Mouse (Mus musculus): ENCODE data around the gene Mum1l1. TPM values are rescaled to one million over a fixed set of nuclear protein-coding genes. Genes with fewer than 3 reads are reported as not detected.
"Not testable (repeated sequence)": the region's sequence is repeated elsewhere in the genome, so short reads cannot be mapped to it uniquely, and the experiment has no call there.

Mum1l1 gene
- 0.57 TPM in 1 of 2 replicates, not detected in the other for total RNA-seq (2015)
- 0.03 TPM in 1 of 2 replicates, not detected in the other for total RNA-seq (2017)

DNA sequence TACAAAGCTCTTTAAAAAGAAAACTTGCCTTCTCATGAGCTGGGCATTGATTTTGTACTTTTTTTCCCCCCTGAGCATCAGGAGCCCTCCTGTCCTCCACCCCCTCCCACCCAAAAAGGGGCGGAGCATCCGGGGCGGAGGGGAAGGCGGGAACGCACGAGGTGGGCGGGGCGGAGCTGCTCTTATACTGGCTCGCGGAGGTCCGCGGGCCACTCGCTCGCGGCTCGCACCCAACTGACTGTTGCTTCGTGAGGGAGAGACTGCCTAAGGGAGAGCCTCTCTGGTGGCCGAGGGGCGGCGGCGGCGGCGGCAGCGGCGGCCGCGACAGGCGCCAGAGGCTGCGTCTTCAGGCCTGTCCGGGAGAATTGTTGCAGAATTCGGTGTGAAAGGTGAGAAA lies at the start of gene Mum1l1:
Mum1l1 (plus strand) TSS at position 214 of the 397 bp plus-strand sequence.
- ATAC-seq (replicated peaks; ENCODE audit: poor library complexity), result peak; percentile 98

DNA sequence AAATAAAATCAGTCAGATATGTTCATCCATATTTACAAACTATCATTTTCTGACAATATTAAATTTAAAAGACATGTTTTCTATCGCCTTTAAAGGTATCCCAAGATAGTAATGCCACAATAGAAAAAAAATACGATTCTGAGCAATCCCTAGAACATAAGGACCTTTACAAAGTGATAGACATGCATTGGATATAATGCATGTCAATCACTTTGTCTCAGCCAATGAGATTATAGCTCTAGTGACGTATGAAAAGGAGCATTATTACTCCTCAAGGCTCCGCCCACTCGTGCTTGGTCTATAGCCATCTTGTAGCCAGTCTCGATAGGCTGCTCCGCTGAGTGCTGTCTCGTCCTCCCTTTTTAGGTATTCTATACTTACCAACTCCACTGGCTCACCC lies 30.9 kb upstream of the Mum1l1 start, which contains the start of gene 4933428M09Rik:
4933428M09Rik (plus strand) TSS at position 301 of the 400 bp plus-strand sequence.
- no peak for ATAC-seq (replicated peaks; ENCODE audit: poor library complexity)

DNA sequence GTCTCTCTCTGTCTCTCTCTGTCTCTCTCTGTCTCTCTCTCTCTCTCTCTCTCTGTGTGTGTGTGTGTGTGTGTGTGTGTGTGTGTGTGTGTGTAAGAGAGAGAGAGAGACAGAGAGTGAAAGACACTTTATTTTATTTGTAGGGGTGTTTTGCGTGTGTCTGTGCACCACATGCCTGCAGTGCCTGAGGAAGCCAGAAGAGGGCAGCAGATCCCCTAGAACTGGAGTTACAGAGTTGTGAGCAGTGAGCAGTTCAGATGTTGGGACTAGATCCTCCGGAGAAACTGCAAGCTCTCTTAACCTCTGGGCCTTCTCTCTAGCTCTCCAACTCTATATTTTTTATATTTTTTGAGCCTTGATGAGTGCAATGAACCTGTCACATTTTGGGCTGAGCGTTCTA lies 18.3 kb upstream of the Mum1l1 start:
- ATAC-seq (replicated peaks; ENCODE audit: poor library complexity), result 0 out of 2 replicates have a peak, but pooled peaks have one; percentile 23

DNA sequence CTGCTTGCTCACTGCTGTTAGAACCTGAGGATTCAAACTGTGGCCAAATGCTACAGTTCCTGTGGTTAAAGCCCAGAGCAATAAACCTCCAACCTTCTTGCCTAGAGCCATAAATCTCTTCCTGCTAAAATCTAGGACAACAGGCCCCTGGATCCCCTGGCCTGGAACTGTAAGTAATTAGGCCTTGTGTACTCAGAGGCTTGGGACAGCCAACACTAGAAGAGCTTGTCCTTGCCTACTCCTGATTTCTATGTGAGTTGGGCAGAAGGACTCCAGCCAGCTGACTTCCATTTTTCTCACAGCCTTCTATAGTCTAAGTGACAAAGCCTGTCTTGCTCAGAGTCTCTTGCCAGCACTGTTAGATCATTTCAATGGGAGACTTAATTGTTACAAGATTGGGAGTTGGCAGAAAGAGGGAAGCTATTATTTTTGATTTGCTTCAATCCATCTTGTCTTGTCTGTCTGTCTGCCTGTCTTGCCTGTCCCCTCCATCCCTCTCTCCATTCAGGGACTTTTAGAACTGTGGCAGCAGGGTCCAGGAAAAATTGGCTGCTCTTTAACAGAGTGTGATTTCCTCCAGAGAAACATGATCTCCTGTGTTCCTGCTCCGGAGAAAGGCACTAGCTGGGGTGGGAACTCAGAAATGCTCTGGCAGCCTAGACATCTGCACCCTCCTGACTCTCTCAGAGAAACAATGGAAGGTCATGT lies 15.1 kb upstream of the Mum1l1 start:
- no peak for ATAC-seq (replicated peaks; ENCODE audit: poor library complexity)

DNA sequence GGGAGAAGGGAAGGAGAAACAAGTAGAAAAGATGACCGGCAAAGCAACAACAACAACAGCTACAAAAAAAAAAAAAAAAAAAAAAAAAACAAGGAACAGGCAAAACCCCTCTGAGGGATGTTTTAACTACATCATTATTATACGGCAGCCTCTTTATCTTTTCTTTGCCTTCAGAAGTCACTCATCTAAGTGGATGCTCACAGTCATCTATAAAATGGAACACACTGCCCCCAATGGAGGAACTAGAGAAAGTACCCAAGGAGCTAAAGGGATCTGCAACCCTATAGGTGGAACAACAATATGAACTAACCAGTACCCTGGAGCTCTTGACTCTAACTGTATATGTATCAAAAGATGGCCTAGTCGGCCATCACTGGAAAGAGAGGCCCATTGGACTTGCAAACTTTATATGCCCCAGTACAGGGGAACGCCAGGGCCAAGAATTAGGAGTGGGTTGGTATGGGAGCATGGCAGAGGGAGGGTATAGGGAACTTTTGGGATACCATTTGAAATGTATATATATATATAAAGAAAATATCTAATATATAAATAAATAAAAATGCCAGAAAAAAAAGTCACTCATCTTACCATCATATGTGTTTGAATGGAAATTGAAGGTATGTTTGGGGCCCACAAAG lies 532 bp upstream of the Mum1l1 start:
- ATAC-seq (replicated peaks; ENCODE audit: poor library complexity), result not testable (repeated sequence)

DNA sequence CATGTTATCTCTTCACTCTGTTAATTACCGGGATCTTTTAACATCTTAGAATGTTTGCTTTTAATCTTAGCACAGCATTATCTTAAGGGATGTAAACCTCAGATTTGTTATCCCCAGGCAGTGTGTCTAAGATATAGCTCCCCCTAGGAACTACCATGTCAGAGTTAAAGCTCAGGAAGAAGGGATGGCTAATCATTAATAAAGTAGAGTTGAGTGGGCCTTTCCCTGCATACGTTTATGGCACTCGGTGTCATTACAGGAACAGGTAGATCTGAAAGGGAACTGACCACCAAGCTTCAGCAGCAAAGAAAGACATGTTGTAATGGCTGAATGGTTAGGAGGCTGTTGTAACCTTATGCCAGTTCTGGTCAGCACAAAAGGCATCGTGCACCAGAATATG lies 4.9 kb downstream of the Mum1l1 start:
- no peak for ATAC-seq (replicated peaks; ENCODE audit: poor library complexity)

DNA sequence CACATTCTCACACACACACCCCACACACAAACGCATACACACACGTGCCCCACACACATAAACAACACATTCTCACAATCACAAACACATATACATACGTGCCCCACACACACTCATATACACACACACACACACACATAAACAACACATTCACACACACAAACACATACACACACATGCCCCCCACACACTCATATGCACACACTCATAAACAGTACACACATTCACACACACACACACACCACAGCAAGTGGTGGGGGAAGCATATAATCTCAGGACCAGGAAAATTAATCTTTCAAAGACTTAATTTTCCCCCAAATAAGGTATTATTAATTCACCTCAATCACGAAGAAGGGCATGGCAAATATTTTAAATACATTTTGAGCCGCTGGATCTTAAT lies 6.6 kb downstream of the Mum1l1 start:
- ATAC-seq (replicated peaks; ENCODE audit: poor library complexity), result no peak

DNA sequence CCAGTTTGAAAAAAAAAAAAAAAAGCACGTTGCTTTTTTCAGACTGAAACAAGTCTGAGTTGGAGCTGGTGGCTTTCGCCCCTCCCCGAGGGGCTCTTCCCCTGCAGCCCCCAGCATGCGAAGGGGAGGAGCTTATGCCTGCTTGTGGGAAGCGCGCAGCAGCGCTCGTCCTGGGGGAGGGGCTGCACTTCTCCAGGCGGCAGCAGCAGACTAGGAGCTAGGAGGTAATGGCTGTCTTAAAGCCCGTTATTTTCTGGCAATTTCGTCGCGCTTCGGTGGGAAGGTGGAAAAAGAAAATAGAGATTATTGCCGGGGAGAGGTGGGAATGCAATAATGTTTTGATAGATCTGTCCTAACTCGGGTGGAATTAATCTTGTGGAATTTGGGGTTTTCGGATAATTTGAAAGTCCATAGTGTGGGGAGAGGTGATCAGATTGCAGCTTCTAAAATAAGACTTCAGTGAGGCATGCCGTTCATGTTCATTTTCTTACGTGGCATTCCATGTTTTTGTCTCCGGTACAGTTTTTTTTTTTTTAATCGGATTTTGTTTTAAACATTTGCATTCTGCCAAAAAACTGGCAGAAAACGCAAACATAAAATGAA lies 7.2 kb downstream of the Mum1l1 start:
- peak; percentile 83 for ATAC-seq (replicated peaks; ENCODE audit: poor library complexity)

DNA sequence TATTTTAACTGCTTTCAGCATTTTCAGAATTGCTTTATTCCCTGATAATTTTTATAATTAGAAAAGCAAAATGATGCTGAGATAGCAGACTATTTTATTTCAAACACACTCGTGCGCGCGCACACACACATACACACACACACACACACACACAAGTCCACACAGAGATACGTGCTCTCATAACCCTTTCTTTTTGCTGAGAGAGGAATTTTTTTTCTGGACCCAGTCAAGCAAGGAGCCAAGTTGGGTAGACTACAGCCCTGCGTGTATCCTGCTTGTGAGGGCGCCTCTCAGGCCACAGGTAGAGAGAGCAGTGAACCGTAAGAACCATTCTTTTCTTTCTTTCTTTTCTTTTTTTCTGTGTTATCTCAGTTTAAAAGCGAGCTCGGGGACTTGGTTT lies 7.9 kb downstream of the Mum1l1 start:
- no peak for ATAC-seq (replicated peaks; ENCODE audit: poor library complexity)

DNA sequence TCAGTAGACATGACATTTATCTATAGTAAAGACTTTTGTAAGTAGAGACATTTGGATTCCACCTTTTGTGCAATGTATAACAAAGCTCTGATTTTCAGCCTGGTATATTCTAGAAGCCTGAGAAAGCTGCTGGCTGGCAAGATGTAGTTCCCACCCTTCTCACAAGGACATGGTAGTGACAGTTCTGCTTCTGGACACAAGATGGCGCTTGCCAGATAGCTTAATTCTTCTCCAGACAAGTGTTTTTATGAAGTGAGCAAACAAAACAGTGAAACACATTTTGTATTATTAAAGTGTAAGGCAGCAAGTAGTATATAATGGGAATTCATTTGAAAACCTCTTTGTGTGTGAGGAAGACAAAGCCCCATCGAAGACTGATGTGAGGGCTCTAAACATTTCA lies 9.2 kb downstream of the Mum1l1 start:
- peak; percentile 91 for ATAC-seq (replicated peaks; ENCODE audit: poor library complexity)

DNA sequence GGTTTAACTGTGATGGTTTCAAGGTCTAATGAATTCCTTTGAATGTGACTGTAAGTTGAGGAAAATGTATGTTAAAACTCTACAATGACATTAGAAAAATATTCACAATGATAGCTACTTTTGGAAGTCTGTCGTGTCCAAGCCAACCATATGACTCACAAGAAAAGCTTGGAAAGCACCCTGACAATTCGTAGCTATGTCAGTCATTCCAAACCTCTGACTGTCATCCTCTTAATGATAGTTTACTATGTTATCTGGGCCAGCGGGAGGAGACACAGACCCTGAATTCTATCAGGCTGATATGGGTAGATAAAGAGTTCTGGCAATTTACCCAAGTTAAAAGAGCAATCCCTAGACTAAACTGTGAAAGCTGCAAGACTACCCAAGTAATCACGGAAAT lies 11.0 kb downstream of the Mum1l1 start:
- no peak for ATAC-seq (replicated peaks; ENCODE audit: poor library complexity)

DNA sequence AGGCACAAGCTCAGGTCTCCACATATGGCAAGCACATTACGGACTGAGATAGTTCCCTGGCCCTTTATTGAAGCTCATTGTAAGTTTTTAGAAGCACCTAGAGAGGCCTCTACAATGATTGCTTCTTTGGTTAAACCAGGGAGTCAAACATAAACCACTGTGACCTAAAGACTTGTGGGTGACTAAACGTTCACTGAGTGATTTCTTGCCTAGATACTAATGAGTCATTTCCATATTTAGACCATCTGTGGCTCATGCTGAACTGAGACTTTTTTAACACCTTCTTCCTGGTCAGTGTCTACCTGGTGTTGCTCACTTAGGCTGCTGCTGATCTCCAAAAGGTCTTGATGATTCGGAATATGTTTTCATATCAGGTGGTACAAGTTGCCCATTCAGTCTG lies 12.1 kb downstream of the Mum1l1 start:
- no peak for ATAC-seq (replicated peaks; ENCODE audit: poor library complexity)

DNA sequence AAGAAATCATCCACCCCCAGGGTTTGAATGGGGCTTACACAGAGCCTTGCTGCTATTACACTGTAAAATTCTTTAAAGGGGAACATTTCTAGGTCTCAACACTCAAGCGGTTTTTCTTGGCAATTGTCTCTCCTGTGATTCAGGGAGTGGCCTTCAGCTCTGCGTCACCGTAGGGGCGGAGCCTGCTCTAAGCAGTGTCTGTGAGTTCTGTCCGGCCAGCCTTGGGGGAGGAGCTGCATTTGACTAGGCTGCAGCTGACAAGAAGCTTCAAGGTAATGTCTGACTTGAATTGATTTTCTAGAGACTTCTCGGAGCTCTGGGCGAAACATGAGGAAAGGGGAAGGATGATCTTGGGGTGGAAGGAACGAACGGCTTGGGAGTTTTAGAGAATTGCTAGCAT lies 21.3 kb downstream of the Mum1l1 start:
- ATAC-seq (replicated peaks; ENCODE audit: poor library complexity), result peak; percentile 46; the same call in 1 of the 2 replicates

DNA sequence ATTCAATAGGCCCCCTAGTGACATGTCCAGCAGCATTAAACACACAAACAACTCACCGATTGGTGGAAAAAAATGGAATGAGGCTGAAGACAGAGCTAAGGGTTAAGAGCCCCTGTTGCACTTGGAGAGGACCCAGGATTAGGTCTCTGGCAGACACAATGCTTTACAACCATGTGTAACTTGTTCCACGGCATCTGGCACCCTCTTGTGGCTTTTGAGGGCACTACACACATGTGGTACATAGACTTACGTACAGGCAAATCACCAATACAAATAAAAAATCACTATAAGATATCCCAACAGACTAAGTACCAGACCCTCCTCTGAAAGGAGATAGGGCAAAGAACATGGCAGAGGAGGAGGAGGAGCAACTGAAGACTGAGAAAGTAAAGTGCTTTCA lies 37.5 kb downstream of the Mum1l1 start:
- peak; percentile 54 for ATAC-seq (replicated peaks; ENCODE audit: poor library complexity)

DNA sequence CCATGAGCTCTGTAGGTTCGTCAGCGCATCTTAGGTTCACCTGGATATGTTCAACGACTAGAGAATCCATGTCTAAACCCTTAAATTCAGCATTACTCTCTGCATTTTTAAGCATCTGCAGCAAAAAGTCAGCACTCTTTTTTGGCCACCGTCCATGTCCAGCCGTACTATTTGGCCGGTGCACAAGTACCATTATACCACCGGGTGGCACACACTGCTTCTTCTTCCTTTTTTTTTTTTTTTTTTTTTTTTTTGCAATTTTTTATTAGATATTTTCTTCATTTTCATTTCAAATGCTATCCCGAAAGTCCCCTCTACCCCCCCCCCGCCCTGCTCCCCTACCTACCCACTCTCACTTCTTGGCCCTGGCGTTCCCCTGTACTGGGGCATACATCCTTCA lies 47.2 kb downstream of the Mum1l1 start:
- no peak for ATAC-seq (replicated peaks; ENCODE audit: poor library complexity)

DNA sequence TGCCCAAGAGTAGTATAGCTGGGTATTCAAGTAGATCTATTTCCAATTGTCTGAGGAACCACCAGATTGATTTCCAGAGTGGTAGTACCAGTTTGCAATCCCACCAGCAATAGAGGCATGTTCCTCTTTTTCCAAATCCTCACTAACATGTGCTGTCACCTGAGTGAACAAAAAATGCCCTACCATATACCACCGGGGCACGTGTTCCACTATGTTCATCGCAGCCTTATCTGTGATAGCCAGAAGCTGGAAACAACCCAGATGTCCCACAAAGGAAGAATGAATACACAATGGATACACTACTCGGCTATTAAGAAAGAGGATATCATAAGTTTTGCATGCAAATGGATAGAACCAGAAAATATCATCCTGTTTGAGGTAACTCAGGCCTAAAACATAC lies 72.1 kb downstream of the Mum1l1 start:
- ATAC-seq (replicated peaks; ENCODE audit: poor library complexity), result no peak

Other genes starting within 250 kb of the Mum1l1 start
- gene Serpina7, start 124.8 kb upstream of the Mum1l1 start, total RNA-seq (2015), result not detected in 2 replicates
- gene Serpina7, start 124.8 kb upstream of the Mum1l1 start, total RNA-seq (2017), result not detected in 2 replicates
- gene 4930513O06Rik, start 123.8 kb upstream of the Mum1l1 start, total RNA-seq (2015), result not detected in 2 replicates
- gene 4930513O06Rik, start 123.8 kb upstream of the Mum1l1 start, total RNA-seq (2017), result not detected in 2 replicates
- gene 4933428M09Rik, start 30.8 kb upstream of the Mum1l1 start, total RNA-seq (2015), result not detected in 2 replicates
- gene 4933428M09Rik, start 30.8 kb upstream of the Mum1l1 start, total RNA-seq (2017), result not detected in 2 replicates
- gene Trap1a, start 123.6 kb downstream of the Mum1l1 start, total RNA-seq (2015), result not detected in 2 replicates
- not detected in 2 replicates for gene Trap1a, start 123.6 kb downstream of the Mum1l1 start, total RNA-seq (2017)